Mouse (Mus musculus): ENCODE data around the gene Pop7.

Gene Pop7

DNA sequence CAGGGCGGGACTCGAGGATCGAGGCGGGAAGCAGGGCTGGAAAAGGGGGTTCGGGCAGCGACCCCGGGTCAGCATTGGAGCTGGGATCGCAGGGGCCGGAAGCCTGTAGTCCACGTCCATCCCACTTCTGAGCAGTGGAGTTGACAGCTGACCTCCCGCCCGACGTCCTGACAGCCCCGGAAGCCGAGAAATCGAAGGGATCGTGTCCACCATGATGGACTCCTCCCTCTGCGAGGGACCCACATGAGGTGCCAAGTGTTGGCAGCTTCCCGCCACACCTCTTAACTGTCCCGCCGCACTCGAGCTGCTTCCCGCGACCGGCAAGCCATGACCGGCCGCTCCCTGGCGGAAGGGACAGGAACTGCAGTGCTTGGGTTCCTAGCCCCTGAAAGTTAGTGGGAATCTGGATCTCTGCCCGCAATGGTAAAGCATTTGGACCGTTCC, 371 bp upstream of the Pop7 start:
- under 1% methylated on average over 30 of the region's 30 CpGs for WGBS

DNA sequence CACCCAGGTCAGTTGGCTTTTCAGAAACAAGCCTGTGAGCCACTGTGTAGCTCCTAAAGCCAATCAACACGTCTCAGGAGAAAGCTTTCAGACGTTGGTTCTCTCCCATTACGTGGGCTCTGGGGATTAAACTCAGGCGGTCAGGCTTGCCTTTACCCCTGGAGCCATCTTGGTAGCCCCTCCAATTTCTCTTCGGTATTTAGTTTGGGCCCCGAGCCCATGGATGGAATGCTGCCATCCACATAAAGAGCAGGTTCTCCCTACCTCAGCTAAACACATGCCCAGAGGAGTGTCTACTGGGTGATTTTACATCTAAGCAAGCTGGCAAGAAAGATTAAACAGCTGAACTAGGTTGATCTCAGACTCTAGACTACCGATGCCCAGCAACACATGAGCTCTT, 2.1 kb downstream of the Pop7 start:
- WGBS, result 91% methylated on average over 7 of the region's 7 CpGs

DNA sequence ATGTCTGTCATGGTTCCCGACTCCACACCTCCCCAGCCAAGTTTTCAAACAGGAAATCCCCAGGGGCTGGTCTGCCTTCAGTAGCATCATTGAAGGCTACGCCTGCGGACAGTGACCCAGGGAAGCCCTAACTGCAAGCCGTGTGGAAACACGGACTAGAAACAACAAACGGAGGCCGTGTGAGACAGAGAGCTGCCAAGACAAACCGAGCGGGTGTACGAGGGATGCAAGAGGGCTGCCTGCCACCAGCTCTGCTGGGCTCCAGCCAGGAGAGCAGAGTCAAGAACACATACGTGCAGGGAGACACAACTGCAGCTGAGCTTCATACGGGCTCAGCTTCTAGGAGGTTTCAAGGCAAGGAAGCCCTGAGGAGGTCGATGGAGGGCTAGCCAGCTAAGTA, 8.5 kb downstream of the Pop7 start:
- 34% methylated on average over 13 of the region's 13 CpGs for WGBS

DNA sequence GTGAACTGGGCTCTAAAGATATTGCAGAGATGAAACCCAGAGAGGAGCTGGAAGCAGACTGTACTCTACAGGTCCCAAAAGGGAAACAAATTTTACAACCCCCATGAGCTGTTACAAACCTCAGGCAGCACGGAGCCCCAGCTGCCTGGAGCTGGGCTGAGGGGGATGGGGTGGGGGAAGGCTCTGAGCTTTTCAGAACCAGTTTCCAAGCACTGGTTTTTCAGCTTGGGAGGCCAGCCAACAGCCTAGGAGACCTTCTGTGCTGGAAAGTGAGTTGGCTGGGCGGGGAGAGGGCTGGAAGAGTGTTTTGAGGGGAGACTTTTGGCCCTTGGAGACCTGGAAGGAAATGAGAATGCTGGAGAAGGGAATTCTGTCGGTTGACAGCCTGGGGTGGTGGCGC, 10.8 kb downstream of the Pop7 start:
- WGBS, result 49% methylated on average over 4 of the region's 4 CpGs

DNA sequence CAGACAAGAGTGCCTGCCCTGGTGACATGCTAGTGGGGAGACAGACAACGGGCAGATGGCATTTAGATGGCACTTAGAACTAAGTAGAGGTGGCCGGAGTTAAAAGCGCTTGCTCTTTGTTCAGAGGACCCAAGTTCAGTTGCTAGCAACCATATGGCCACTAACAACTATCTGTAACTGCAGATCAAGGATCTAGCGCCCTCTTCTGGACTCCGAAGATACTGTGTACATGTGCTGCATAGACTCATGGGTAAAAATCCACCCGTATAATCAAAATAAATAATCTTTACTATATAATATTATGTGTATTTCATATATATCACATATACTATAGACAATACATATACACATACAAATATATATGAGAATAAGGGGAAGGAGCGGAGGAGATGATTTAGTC, 14.7 kb downstream of the Pop7 start:
- WGBS, result 89% methylated on average over 7 of the region's 7 CpGs

DNA sequence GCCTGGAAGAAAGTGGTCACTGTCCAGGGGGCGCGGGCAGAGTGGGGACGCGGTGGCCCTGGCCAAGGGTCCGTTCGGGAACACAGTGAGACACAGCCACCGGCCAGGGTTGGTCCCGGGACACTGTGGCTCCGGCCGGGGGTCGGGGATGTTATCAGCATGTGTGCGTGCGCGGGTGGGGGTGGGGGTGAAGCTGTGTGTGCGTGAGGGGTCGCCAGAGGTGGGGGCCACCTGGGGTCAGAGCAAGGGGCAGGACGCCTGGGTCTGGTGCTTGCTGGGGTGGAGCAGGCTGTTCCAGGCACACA, 16.5 kb downstream of the Pop7 start:
- 3% methylated on average over 17 of the region's 17 CpGs for WGBS

DNA sequence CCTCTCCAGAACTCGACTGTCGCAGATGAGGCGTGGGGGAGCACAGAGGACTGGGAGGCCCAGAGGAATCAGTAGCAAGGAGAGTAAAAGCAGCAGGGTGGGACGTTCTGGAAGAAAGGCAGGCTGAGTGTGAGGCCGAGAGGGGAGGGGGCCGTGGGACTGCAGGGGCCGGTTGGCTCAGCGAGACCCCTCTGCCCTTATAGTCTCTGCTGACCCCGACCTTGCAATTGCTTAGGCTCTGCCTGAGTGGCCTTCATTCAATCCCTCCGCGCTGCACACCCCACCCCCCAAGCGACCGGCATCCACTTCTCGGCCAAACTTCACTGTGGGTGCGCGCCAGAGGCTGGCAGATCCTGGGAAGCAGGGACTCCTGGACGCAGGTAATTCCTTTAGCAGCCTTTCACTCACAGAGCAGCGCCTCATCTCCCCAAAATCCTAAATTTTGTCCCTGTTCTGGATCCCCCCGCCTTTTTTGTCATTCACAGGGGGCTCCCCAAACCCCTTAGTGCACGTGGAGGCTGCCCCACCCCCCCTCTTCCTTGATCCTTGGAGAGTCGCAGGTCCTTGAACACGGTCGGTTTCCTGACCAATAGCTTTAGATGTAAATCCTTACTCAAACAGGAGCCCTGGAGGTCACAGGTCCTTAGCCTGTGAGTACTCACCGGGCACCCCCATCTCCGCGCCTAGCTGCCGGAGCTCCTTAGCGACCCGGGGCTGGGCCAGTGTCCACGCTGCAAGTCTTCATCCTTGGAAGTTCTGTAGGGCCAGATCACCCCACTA, 17.1 kb downstream of the Pop7 start:
- 16% methylated on average over 30 of the region's 30 CpGs for WGBS

DNA sequence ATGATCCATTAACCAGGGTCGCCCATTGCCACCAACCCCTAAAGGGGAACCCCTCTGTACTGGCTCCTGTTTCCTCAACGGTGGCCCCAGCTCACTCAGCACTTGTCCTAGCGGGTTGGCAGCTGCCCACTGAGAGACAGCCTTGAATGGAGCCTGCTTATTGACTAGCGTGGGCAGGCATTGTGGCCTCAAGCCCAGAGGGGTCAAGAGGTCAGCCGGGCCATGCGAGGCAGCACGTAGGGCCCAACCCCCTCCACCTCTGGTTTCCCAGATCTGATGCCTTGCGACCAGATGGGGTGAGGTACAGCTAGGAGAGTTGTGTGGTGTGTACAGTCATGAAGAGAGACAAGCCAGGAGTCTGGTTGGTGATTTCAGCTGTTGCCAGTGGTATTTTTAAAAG, 20.4 kb downstream of the Pop7 start:
- WGBS, result 30% methylated on average over 8 of the region's 8 CpGs

DNA sequence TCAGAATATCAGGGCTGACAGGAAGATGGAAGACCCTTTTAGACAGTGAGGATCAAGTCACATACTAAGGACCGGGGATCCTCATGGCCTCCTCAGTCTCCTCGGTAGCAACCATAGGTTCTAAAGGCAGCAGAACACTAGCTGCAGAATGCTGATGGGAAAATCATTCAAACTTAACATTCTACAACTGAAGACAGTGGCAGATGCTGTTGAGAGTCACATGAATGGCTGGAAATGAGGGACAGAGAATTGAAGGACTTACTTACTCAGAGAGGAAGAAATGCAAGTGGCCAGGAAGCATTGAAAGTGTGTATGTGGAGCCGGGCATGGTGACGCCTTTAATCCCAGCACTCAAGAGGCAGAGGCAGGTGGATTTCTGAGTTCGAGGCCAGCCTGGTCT, 25.4 kb downstream of the Pop7 start, which contains the start of gene Zan:
Gene Zan, minus strand, starts transcription at position 101 of the 400 bp plus-strand sequence.
- 84% methylated on average over 5 of the region's 5 CpGs for WGBS

DNA sequence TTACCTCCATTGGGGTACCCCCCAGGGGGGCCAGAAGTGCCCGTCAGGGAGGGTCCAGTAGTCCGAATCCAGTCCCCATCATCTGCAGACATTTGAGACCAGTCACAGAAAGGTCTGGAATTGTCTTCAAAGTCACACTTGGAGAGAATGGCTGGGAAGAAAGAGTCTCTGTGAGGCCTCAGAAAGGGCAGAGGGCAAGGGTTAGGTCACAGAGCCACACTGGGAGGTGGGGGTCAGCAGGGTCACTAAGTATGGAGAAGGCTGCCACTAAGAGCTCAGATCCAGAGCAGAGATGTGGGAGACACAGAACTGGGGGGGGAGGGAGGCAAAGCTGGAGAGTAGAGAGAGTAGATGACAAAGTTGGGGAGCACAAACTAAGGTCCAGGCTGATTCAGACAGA, 28.0 kb downstream of the Pop7 start:
- 78% methylated on average over 2 of the region's 2 CpGs for WGBS

DNA sequence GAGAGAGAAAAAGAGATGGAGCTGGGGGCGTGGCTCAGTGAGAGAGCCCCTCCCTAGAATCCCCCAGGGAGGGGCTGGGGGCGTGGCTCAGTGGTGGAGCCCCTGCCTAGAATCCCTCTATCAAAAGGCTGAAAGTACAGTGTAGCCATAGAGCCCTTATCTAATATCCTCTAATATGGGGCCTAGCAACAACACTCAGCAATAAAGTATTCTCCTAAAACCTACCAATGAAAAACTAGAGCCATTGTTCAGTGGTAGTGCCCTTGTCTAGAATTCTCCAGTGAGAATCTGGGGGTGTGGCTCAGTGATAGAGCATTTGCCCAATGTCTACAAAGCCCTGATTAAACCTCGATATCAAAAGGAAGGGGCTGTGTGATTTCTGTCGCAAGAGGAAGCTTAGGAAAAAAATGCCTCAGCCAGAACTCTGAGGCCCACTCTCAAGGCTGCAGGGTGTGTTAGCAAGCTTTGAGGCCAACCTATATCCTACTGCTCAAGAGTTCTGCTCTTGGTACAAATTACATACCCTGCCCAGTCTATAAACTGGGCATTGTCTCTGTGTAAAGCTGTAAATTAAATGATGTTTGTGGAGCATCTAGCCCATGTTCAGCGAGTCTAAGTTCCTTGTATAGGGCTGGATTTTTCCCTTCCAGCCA, 29.9 kb downstream of the Pop7 start:
- WGBS, result 65% methylated on average over 5 of the region's 5 CpGs

DNA sequence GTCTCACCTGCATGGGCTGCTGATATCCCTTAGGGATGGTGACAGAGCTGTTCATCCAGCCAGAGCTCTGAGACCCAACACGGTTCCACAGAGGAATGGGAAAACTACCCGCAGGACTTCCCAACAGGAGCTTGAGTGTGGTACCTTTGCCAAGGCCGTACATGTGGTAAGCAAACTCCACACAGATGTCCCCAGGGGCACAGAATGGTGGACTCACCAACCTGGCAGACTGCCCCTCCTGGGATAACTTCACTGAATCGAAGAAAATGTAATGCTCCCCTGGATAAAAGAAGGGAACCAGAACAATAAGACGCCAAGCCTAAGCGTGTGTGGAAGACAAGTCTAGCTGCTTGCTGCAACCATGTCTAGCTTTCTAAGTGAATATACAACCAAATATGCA, 35.4 kb downstream of the Pop7 start:
- WGBS, result 95% methylated on average over 6 of the region's 6 CpGs

DNA sequence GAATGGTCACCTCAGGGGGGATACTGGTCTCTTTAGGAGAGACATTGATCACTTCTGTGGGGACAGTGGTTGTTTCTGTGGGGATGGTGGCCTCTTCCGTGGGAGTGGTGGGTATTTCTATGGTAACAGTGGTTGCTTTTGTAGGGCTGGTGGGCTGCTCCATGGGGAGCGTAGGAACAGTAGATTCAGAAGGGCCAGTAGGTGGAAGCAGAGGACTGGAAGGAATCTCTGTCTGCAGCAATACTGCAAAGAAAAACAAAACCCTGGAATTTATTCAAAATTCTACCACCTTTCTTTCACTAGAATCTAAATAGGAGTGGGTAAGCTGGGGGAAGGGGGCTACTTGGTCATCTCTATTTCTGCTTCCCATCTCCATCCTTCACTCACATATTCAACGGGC, 37.3 kb downstream of the Pop7 start:
- 17% methylated on average over 3 of the region's 3 CpGs for WGBS

DNA sequence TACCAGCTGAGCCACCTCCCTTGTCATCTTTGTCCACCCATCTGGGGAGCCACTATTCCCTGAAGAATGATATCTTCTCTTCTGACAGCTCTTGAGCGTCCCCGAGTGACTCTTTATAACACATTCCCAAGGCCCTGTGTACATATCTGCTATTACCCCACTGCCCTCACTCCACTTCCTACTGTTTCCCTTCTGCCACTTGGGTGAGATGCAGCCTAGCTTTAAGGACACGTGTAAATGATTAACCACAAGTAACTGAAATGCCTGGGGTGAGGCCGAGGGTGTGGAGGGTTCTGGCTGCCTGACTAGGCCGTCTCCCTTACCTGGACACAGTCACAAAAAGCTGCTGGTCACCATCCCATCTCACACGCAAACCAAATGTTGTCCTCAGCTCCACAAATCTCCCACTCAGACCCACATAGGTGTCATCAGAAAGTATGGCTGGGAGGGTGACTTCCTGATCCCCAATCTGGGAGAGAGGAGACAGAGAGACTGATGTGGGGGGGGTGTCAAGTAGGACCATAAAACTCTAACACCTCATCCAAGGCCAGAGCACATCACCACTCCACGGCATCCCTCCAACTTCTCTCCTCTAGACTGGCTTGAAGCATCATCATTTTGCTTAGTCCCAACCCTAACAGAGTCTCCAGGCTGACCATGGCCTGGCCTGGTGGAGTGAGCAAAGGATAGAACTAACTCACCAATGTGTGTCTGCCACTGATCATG, 46.3 kb downstream of the Pop7 start:
- 85% methylated on average over 7 of the region's 7 CpGs for WGBS

DNA sequence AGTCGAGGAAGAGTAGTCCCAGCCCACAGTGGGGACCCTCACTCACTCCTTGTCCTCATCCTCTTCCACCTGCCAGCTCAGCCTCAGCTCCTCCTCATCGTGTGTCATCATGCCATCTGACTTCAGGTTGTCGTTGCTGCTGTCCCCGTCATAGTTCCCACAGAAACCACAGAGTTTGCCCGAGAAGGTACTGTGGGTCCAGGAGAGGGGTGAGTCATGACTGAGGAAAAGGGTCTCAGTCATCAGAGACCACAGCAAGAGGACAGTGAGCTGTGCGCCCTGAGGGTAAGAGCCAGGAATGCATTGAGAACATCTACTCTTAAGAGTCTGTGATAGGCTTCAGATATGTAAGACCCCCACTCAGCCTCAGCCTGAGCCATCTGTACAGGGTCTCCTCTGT, 47.1 kb downstream of the Pop7 start:
- WGBS, result 77% methylated on average over 6 of the region's 6 CpGs

All from cerebral cortex, adult 2 months (tissue).